Mouse (Mus musculus) testis, adult 2 months (tissue): ENCODE data around the gene Glp2r. TPM values are rescaled to one million over a fixed set of nuclear protein-coding genes. Genes with fewer than 3 reads are reported as not detected.

ENCODE experiments used
- H3K27ac ChIP-seq: fragments of 200-500 bp; 2 replicates; pipeline ENCODE4 v1.5.1; 2012; ENCODE audit warnings: low read depth, low read length; ENCODE audit not compliant: control insufficient read depth, insufficient read depth
- H3K27me3 ChIP-seq: fragments of 200-500 bp; 2 replicates; pipeline ENCODE4 v1.6.1; 2012; ENCODE audit warnings: mild to moderate bottlenecking, low read length, moderate library complexity; ENCODE audit not compliant: control insufficient read depth, insufficient read depth
- H3K36me3 ChIP-seq: fragments of 200-500 bp; 2 replicates; pipeline ENCODE4 v1.6.1; 2012; ENCODE audit warnings: mild to moderate bottlenecking, low read length; ENCODE audit not compliant: control insufficient read depth, insufficient read depth
- H3K4me1 ChIP-seq: fragments of 200-500 bp; 2 replicates; pipeline ENCODE4 v1.6.1; 2012; ENCODE audit warnings: low read length; ENCODE audit not compliant: control insufficient read depth, insufficient read depth
- H3K4me3 ChIP-seq: fragments of 200-500 bp; 2 replicates; pipeline ENCODE4 v1.5.1; 2012; ENCODE audit warnings: low read depth, mild to moderate bottlenecking, low read length, moderate library complexity, mixed read lengths; ENCODE audit not compliant: control insufficient read depth
- CTCF ChIP-seq: fragments of 200-500 bp; IDR thresholded peaks from 2 replicates; pipeline ENCODE4 v1.5.1; 2012; ENCODE audit warnings: low read depth, mild to moderate bottlenecking, inconsistent platforms, low read length, moderate library complexity; ENCODE audit not compliant: control insufficient read depth, insufficient read depth, insufficient replicate concordance
- POLR2A ChIP-seq: fragments of 200-500 bp; IDR thresholded peaks from 2 replicates; pipeline ENCODE4 v1.6.1; 2012; ENCODE audit warnings: low read depth, mild to moderate bottlenecking, inconsistent platforms, low read length, moderate library complexity; ENCODE audit not compliant: control insufficient read depth
- polyA plus RNA-seq: library from polyadenylated mRNA; depleted of rRNA; stranded (reverse); fragments of >200 nt; gene quantifications from 2 replicates; pipeline ENCODE4 v1.2.3, GENCODE M21; 2012

The Glp2r gene
- polyA plus RNA-seq, 1 experiment = 0.73 TPM

- no peak overlapping the region for H3K27ac ChIP-seq
- no peaks in the 10 kb centered on the region for H3K4me1 ChIP-seq
- no peaks in the 10 kb centered on the region for H3K27me3 ChIP-seq
- no peaks in the 10 kb centered on the region for H3K36me3 ChIP-seq
- H3K4me3 ChIP-seq = no peak overlapping the region
- TF ChIP-seq POLR2A (no peak), CTCF (no peak)
Measured at GRCm38 (mm10) chr11:67801169-67801568, 30.2 kb upstream of the Glp2r start.

GRCm38 (mm10) chr11:67800130-67800723, 29.3 kb upstream of the Glp2r start:
- H3K4me1 ChIP-seq = no peaks in the 10 kb centered on the region
- H3K27me3 ChIP-seq = no peaks in the 10 kb centered on the region
- H3K27ac ChIP-seq = no peak overlapping the region
- no peak for TF ChIP-seq CTCF
- TF ChIP-seq POLR2A = no peak
- no peak overlapping the region for H3K4me3 ChIP-seq
- H3K36me3 ChIP-seq = no peaks in the 10 kb centered on the region

GRCm38 (mm10) chr11:67797931-67798330, 27.0 kb upstream of the Glp2r start, which contains the start of gene Dhrs7c:
Gene Dhrs7c (plus strand): TSS chr11:67798187.
- Histone ChIP-seq H3K4me3 (no peak within 1 kb of the TSS), H3K36me3 (no peaks in the 10 kb centered on the region), H3K27ac (no peak within 1 kb of the TSS), H3K4me1 (no peaks in the 10 kb centered on the region), H3K27me3 (no peaks in the 10 kb centered on the region)
- no peak for TF ChIP-seq CTCF
- no peak for TF ChIP-seq POLR2A

- no peaks in the 10 kb centered on the region for H3K36me3 ChIP-seq
- no peak overlapping the region for H3K27ac ChIP-seq
- TF ChIP-seq POLR2A (no peak), CTCF (no peak)
- H3K4me1 ChIP-seq = peaks cover 4% of the 10 kb centered on the region
- no peaks in the 10 kb centered on the region for H3K27me3 ChIP-seq
- H3K4me3 ChIP-seq = no peak overlapping the region
Measured at GRCm38 (mm10) chr11:67790182-67790581, 19.2 kb upstream of the Glp2r start.

GRCm38 (mm10) chr11:67774379-67774778, 3.4 kb upstream of the Glp2r start, which contains the start of gene Gsg1l2:
Gene Gsg1l2 (plus strand): TSS chr11:67774608.
- no peaks in the 10 kb centered on the region for H3K27me3 ChIP-seq

GRCm38 (mm10) chr11:67772577-67772976, 1.6 kb upstream of the Glp2r start:
- Histone ChIP-seq H3K4me1 (peaks cover 5% of the 10 kb centered on the region), H3K36me3 (no peaks in the 10 kb centered on the region), H3K27ac (no peak overlapping the region), H3K27me3 (no peaks in the 10 kb centered on the region), H3K4me3 (no peak overlapping the region)
- TF ChIP-seq POLR2A (no peak), CTCF (no peak)

More at GRCm38 (mm10) chr11:67774379-67774778, 3.4 kb upstream of the Glp2r start, which contains the start of gene Gsg1l2:
- H3K4me3 ChIP-seq = no peak within 1 kb of the TSS
- no peak within 1 kb of the TSS for H3K27ac ChIP-seq
- peaks cover 5% of the 10 kb centered on the region for H3K4me1 ChIP-seq
- no peaks in the 10 kb centered on the region for H3K36me3 ChIP-seq
- no peak for TF ChIP-seq POLR2A
- TF ChIP-seq CTCF = no peak

GRCm38 (mm10) chr11:67771691-67772090, 738 bp upstream of the Glp2r start:
- Histone ChIP-seq H3K36me3 (no peaks in the 10 kb centered on the region), H3K4me1 (peaks cover 5% of the 10 kb centered on the region), H3K27me3 (no peaks in the 10 kb centered on the region), H3K27ac (no peak overlapping the region), H3K4me3 (no peak overlapping the region)
- TF ChIP-seq CTCF = no peak
- no peak for TF ChIP-seq POLR2A
